Mouse (Mus musculus) neural tube, embryonic 14.5 days (tissue): ENCODE data around the gene Odf2l. TPM values are rescaled to one million over a fixed set of nuclear protein-coding genes. Genes with fewer than 3 reads are reported as not detected.

Experiments
- ATAC-seq: fragments of 200-750 bp; cut with Nextera tagmentation; 2 replicates; pipeline ENCODE4 v1.8.0; 2017; ENCODE audit warnings: low read depth, mild to moderate bottlenecking, moderate TSS enrichment, moderate library complexity
- H3K27ac ChIP-seq: fragments of 300-500 bp; sonication (generic); 2 replicates; pipeline ENCODE4 v1.5.1; 2014; ENCODE audit warnings: low read depth, mild to moderate bottlenecking, control low read depth, low read length, moderate library complexity, mixed read lengths
- H3K27me3 ChIP-seq: fragments of 300-500 bp; sonication (generic); 2 replicates; pipeline ENCODE4 v1.6.1; 2014; ENCODE audit warnings: low read length; ENCODE audit not compliant: control insufficient read depth, insufficient read depth
- H3K36me3 ChIP-seq: fragments of 300-500 bp; sonication (generic); 2 replicates; pipeline ENCODE4 v1.6.1; 2014; ENCODE audit warnings: low read length, mixed read lengths; ENCODE audit not compliant: control insufficient read depth, insufficient read depth
- H3K4me1 ChIP-seq: fragments of 300-500 bp; sonication (generic); 2 replicates; pipeline ENCODE4 v1.6.1; 2014; ENCODE audit warnings: low read length; ENCODE audit not compliant: control insufficient read depth, insufficient read depth
- H3K4me2 ChIP-seq: fragments of 300-500 bp; sonication (generic); 2 replicates; pipeline ENCODE4 v1.6.1; 2014; ENCODE audit warnings: mild to moderate bottlenecking, low read depth, low read length, control low read depth
- H3K4me3 ChIP-seq: fragments of 300-500 bp; sonication (generic); 2 replicates; pipeline ENCODE4 v1.5.1; 2014; ENCODE audit warnings: low read depth, low read length, control low read depth, mixed read lengths
- H3K9ac ChIP-seq: fragments of 300-500 bp; sonication (generic); replicated peaks from 2 replicates; pipeline ENCODE4 v1.6.1; 2014; ENCODE audit warnings: low read depth, mild to moderate bottlenecking, control low read depth, low read length, mixed read lengths
- H3K9me3 ChIP-seq: fragments of 300-500 bp; sonication (generic); 2 replicates; pipeline ENCODE4 v1.6.1; 2016; ENCODE audit warnings: low read length; ENCODE audit not compliant: control insufficient read depth
- WGBS: fragments of 180-500 bp; shearing (Covaris S2); extraction: QIAGEN DNeasy Blood & Tissue Kit; methylation state at CpG from one replicate; pipeline ENCODE4 v1.1.7; 2014; 5-methylcytosine and 5-hydroxymethylcytosine counted together
- polyA plus RNA-seq: library from polyadenylated mRNA; unstranded; fragments of >200 nt; fragmentation: Nextera tagmentation; extraction: Ambion mirVana; gene quantifications from 2 replicates; pipeline ENCODE4 v1.2.1, GENCODE M21; 2014

The Odf2l gene
- polyA plus RNA-seq = 13.6 and 14.5 TPM in 2 replicates

- peak within 1 kb of the TSS; percentile 99 for H3K27ac ChIP-seq
- peak; percentile 99 for ATAC-seq
- H3K4me1 ChIP-seq = peaks cover 11% of the 10 kb centered on the region; the same call in 1 of the 2 replicates
- WGBS = 0% methylated on average over 45 of the region's 57 CpGs
- no peaks in the 10 kb centered on the region for H3K9me3 ChIP-seq
- H3K27me3 ChIP-seq = no peaks in the 10 kb centered on the region
- peak within 1 kb of the TSS; percentile 90 for H3K9ac ChIP-seq
- peak within 1 kb of the TSS; percentile 72 for H3K4me3 ChIP-seq
- peak within 1 kb of the TSS; percentile 77 for H3K4me2 ChIP-seq
- H3K36me3 ChIP-seq = no peaks in the 10 kb centered on the region
Observed at GRCm38 (mm10) chr3:145118254-145119001, at the start of gene Odf2l. Gene Odf2l (plus strand): TSS chr3:145118588.

GRCm38 (mm10) chr3:145068964-145069363 is 49.4 kb upstream of the Odf2l start:
- no peaks in the 10 kb centered on the region for H3K4me1 ChIP-seq
- 89% methylated on average over 4 of the region's 4 CpGs for WGBS

GRCm38 (mm10) chr3:145072339-145072738 is 46.0 kb upstream of the Odf2l start:
- Histone ChIP-seq H3K27ac (no peak overlapping the region), H3K9ac (no peak overlapping the region), H3K4me1 (no peaks in the 10 kb centered on the region), H3K36me3 (no peaks in the 10 kb centered on the region), H3K4me2 (no peak overlapping the region), H3K4me3 (no peak overlapping the region), H3K27me3 (no peaks in the 10 kb centered on the region), H3K9me3 (no peaks in the 10 kb centered on the region)
- 95% methylated on average over 3 of the region's 3 CpGs for WGBS
- no peak for ATAC-seq

More at GRCm38 (mm10) chr3:145068964-145069363, 49.4 kb upstream of the Odf2l start:
- H3K36me3 ChIP-seq = no peaks in the 10 kb centered on the region
- no peak overlapping the region for H3K4me2 ChIP-seq
- H3K9me3 ChIP-seq = no peaks in the 10 kb centered on the region
- H3K27me3 ChIP-seq = no peaks in the 10 kb centered on the region
- H3K27ac ChIP-seq = no peak overlapping the region
- H3K9ac ChIP-seq = no peak overlapping the region
- ATAC-seq = no peak
- H3K4me3 ChIP-seq = no peak overlapping the region

- Histone ChIP-seq H3K9ac (no peak overlapping the region), H3K4me3 (no peak overlapping the region), H3K4me2 (no peak overlapping the region), H3K27me3 (no peaks in the 10 kb centered on the region), H3K9me3 (no peaks in the 10 kb centered on the region), H3K36me3 (no peaks in the 10 kb centered on the region), H3K27ac (no peak overlapping the region), H3K4me1 (no peaks in the 10 kb centered on the region)
- ATAC-seq = no peak
- WGBS = 84% methylated on average over 6 of the region's 6 CpGs
Observed at GRCm38 (mm10) chr3:145078405-145078804, 40.0 kb upstream of the Odf2l start.

GRCm38 (mm10) chr3:145080904-145081303 is 37.5 kb upstream of the Odf2l start:
- Histone ChIP-seq H3K9ac (no peak overlapping the region), H3K36me3 (no peaks in the 10 kb centered on the region), H3K9me3 (no peaks in the 10 kb centered on the region), H3K27me3 (no peaks in the 10 kb centered on the region), H3K4me1 (no peaks in the 10 kb centered on the region), H3K27ac (no peak overlapping the region), H3K4me2 (no peak overlapping the region), H3K4me3 (no peak overlapping the region)
- WGBS = 80% methylated on average over 8 of the region's 8 CpGs
- no peak for ATAC-seq

- WGBS = 93% methylated on average over 1 of the region's 1 CpGs
- no peak overlapping the region for H3K4me2 ChIP-seq
- H3K27ac ChIP-seq = no peak overlapping the region
- no peak overlapping the region for H3K9ac ChIP-seq
- no peaks in the 10 kb centered on the region for H3K36me3 ChIP-seq
- no peaks in the 10 kb centered on the region for H3K4me1 ChIP-seq
- ATAC-seq = no peak
- H3K27me3 ChIP-seq = no peaks in the 10 kb centered on the region
- no peaks in the 10 kb centered on the region for H3K9me3 ChIP-seq
- no peak overlapping the region for H3K4me3 ChIP-seq
Observed at GRCm38 (mm10) chr3:145083081-145083480, 35.3 kb upstream of the Odf2l start.

- no peak for ATAC-seq
- Histone ChIP-seq H3K36me3 (no peaks in the 10 kb centered on the region), H3K9me3 (no peaks in the 10 kb centered on the region), H3K27ac (no peak overlapping the region), H3K9ac (no peak overlapping the region), H3K4me3 (no peak overlapping the region), H3K27me3 (no peaks in the 10 kb centered on the region), H3K4me2 (no peak overlapping the region), H3K4me1 (no peaks in the 10 kb centered on the region)
- 95% methylated on average over 14 of the region's 14 CpGs for WGBS
Observed at GRCm38 (mm10) chr3:145086180-145086579, 32.2 kb upstream of the Odf2l start.

- no peak for ATAC-seq
- Histone ChIP-seq H3K36me3 (no peaks in the 10 kb centered on the region), H3K27me3 (no peaks in the 10 kb centered on the region), H3K9me3 (no peaks in the 10 kb centered on the region), H3K4me2 (no peak overlapping the region), H3K27ac (no peak overlapping the region), H3K4me3 (no peak overlapping the region), H3K4me1 (no peaks in the 10 kb centered on the region), H3K9ac (no peak overlapping the region)
- 78% methylated on average over 8 of the region's 8 CpGs for WGBS
Observed at GRCm38 (mm10) chr3:145087857-145088598, 30.4 kb upstream of the Odf2l start.

GRCm38 (mm10) chr3:145099291-145099690 is 19.1 kb upstream of the Odf2l start, which contains the start of gene Clca2:
Gene Clca2 (minus strand): TSS chr3:145099443.
- no peaks in the 10 kb centered on the region for H3K27me3 ChIP-seq
- H3K36me3 ChIP-seq = no peaks in the 10 kb centered on the region
- WGBS = 83% methylated on average over 6 of the region's 6 CpGs
- no peaks in the 10 kb centered on the region for H3K4me1 ChIP-seq
- no peak within 1 kb of the TSS for H3K27ac ChIP-seq
- no peak within 1 kb of the TSS for H3K4me3 ChIP-seq
- ATAC-seq = no peak
- no peak within 1 kb of the TSS for H3K4me2 ChIP-seq
- no peak within 1 kb of the TSS for H3K9ac ChIP-seq
- no peaks in the 10 kb centered on the region for H3K9me3 ChIP-seq
